Mouse (Mus musculus): ENCODE results near the gene Tspan5. TPM values are rescaled to one million over a fixed set of nuclear protein-coding genes. Genes with fewer than 3 reads are reported as not detected.

The Tspan5 gene
- polyA plus RNA-seq, 1 experiment from 2014 or later = 1.7 TPM

GRCm38 (mm10) chr3:138763941-138764340 is 21.9 kb downstream of the Tspan5 start:
- no peak for TF ChIP-seq CTCF (IDR thresholded peaks at IDR 0.05; ENCODE audit: low read depth)
- no peak for TF ChIP-seq EP300 (IDR thresholded peaks at IDR 0.05; ENCODE audit: low read depth)
- no peak overlapping the region for H3K9ac ChIP-seq (replicated peaks)
- no peak overlapping the region for H3K4me3 ChIP-seq (ENCODE audit: low read depth, low read length)
- no peaks in the 10 kb centered on the region for H3K27me3 ChIP-seq (ENCODE audit: insufficient read depth, low read length)
- WGBS (ENCODE audit: insufficient replicate concordance) = 81% methylated on average over 9 of the region's 9 CpGs
- DNase-seq (no peak), ATAC-seq (no peak)
- H3K36me3 ChIP-seq (replicated peaks; ENCODE audit: insufficient read depth, low read length) = no peaks in the 10 kb centered on the region
- H3K4me1 ChIP-seq (ENCODE audit: insufficient read depth) = no peaks in the 10 kb centered on the region
- no peak overlapping the region for H3K27ac ChIP-seq (ENCODE audit: low read depth)
- no peak overlapping the region for H3K4me2 ChIP-seq (ENCODE audit: low read depth, low read length)
- no peaks in the 10 kb centered on the region for H3K9me3 ChIP-seq (ENCODE audit: low read length)

GRCm38 (mm10) chr3:138764782-138765181 is 22.8 kb downstream of the Tspan5 start:
- DNase-seq (no peak), ATAC-seq (no peak)
- Histone ChIP-seq H3K27me3 (ENCODE audit: insufficient read depth, low read length) (no peaks in the 10 kb centered on the region), H3K4me1 (ENCODE audit: insufficient read depth) (no peaks in the 10 kb centered on the region), H3K36me3 (replicated peaks; ENCODE audit: insufficient read depth, low read length) (no peaks in the 10 kb centered on the region), H3K4me3 (ENCODE audit: low read depth, low read length) (no peak overlapping the region), H3K4me2 (ENCODE audit: low read depth, low read length) (no peak overlapping the region), H3K9me3 (ENCODE audit: low read length) (no peaks in the 10 kb centered on the region), H3K9ac (replicated peaks) (no peak overlapping the region), H3K27ac (ENCODE audit: low read depth) (no peak overlapping the region)
- 63% methylated on average over 3 of the region's 3 CpGs for WGBS (ENCODE audit: insufficient replicate concordance)
- no peak for TF ChIP-seq EP300 (IDR thresholded peaks at IDR 0.05; ENCODE audit: low read depth)
- no peak for TF ChIP-seq CTCF (IDR thresholded peaks at IDR 0.05; ENCODE audit: low read depth)

- no peaks in the 10 kb centered on the region for H3K36me3 ChIP-seq (replicated peaks; ENCODE audit: insufficient read depth, low read length)
- no peak overlapping the region for H3K4me2 ChIP-seq (ENCODE audit: low read depth, low read length)
- H3K9ac ChIP-seq (replicated peaks) = no peak overlapping the region
- ATAC-seq (no peak), DNase-seq (no peak)
- H3K27ac ChIP-seq (ENCODE audit: low read depth) = no peak overlapping the region
- no peaks in the 10 kb centered on the region for H3K4me1 ChIP-seq (ENCODE audit: insufficient read depth)
- TF ChIP-seq CTCF (IDR thresholded peaks at IDR 0.05; ENCODE audit: low read depth) (no peak), EP300 (IDR thresholded peaks at IDR 0.05; ENCODE audit: low read depth) (no peak)
- WGBS (ENCODE audit: insufficient replicate concordance) = 65% methylated on average over 8 of the region's 8 CpGs
- no peaks in the 10 kb centered on the region for H3K27me3 ChIP-seq (ENCODE audit: insufficient read depth, low read length)
- no peak overlapping the region for H3K4me3 ChIP-seq (ENCODE audit: low read depth, low read length)
- no peaks in the 10 kb centered on the region for H3K9me3 ChIP-seq (ENCODE audit: low read length)
Measured at GRCm38 (mm10) chr3:138767034-138767433, 25.0 kb downstream of the Tspan5 start.

- Histone ChIP-seq H3K4me3 (ENCODE audit: low read depth, low read length) (no peak overlapping the region), H3K9ac (replicated peaks) (no peak overlapping the region), H3K4me2 (ENCODE audit: low read depth, low read length) (no peak overlapping the region), H3K27ac (ENCODE audit: low read depth) (no peak overlapping the region), H3K9me3 (ENCODE audit: low read length) (no peaks in the 10 kb centered on the region), H3K27me3 (ENCODE audit: insufficient read depth, low read length) (no peaks in the 10 kb centered on the region), H3K4me1 (ENCODE audit: insufficient read depth) (no peaks in the 10 kb centered on the region), H3K36me3 (replicated peaks; ENCODE audit: insufficient read depth, low read length) (no peaks in the 10 kb centered on the region)
- ATAC-seq = no peak
- WGBS (ENCODE audit: insufficient replicate concordance) = 77% methylated on average over 12 of the region's 12 CpGs
- TF ChIP-seq EP300 (IDR thresholded peaks at IDR 0.05; ENCODE audit: low read depth) (no peak), CTCF (IDR thresholded peaks at IDR 0.05; ENCODE audit: low read depth) (no peak)
- no peak for DNase-seq
Measured at GRCm38 (mm10) chr3:138768541-138769093, 26.6 kb downstream of the Tspan5 start.

GRCm38 (mm10) chr3:138770650-138771331 is 28.8 kb downstream of the Tspan5 start:
- H3K27ac ChIP-seq (ENCODE audit: low read depth) = no peak overlapping the region
- no peaks in the 10 kb centered on the region for H3K9me3 ChIP-seq (ENCODE audit: low read length)
- TF ChIP-seq EP300 (IDR thresholded peaks at IDR 0.05; ENCODE audit: low read depth) (no peak), CTCF (IDR thresholded peaks at IDR 0.05; ENCODE audit: low read depth) (no peak)
- DNase-seq (no peak), ATAC-seq (no peak)
- no peak overlapping the region for H3K9ac ChIP-seq (replicated peaks)
- WGBS (ENCODE audit: insufficient replicate concordance) = 76% methylated on average over 10 of the region's 10 CpGs
- no peak overlapping the region for H3K4me2 ChIP-seq (ENCODE audit: low read depth, low read length)
- H3K27me3 ChIP-seq (ENCODE audit: insufficient read depth, low read length) = no peaks in the 10 kb centered on the region
- no peaks in the 10 kb centered on the region for H3K4me1 ChIP-seq (ENCODE audit: insufficient read depth)
- H3K4me3 ChIP-seq (ENCODE audit: low read depth, low read length) = no peak overlapping the region
- no peaks in the 10 kb centered on the region for H3K36me3 ChIP-seq (replicated peaks; ENCODE audit: insufficient read depth, low read length)

- Histone ChIP-seq H3K36me3 (replicated peaks; ENCODE audit: insufficient read depth, low read length) (no peaks in the 10 kb centered on the region), H3K4me2 (ENCODE audit: low read depth, low read length) (no peak overlapping the region), H3K4me3 (ENCODE audit: low read depth, low read length) (no peak overlapping the region), H3K9ac (replicated peaks) (no peak overlapping the region), H3K9me3 (ENCODE audit: low read length) (no peaks in the 10 kb centered on the region), H3K4me1 (ENCODE audit: insufficient read depth) (no peaks in the 10 kb centered on the region), H3K27me3 (ENCODE audit: insufficient read depth, low read length) (no peaks in the 10 kb centered on the region), H3K27ac (ENCODE audit: low read depth) (no peak overlapping the region)
- 73% methylated on average over 12 of the region's 12 CpGs for WGBS (ENCODE audit: insufficient replicate concordance)
- TF ChIP-seq CTCF (IDR thresholded peaks at IDR 0.05; ENCODE audit: low read depth) (no peak), EP300 (IDR thresholded peaks at IDR 0.05; ENCODE audit: low read depth) (no peak)
- ATAC-seq = no peak
- DNase-seq = no peak
Measured at GRCm38 (mm10) chr3:138771549-138772333, 29.7 kb downstream of the Tspan5 start.
